Mouse (Mus musculus): Measurements from ENCODE around the gene Tnnt2. TPM values are rescaled to one million over a fixed set of nuclear protein-coding genes. Genes with fewer than 3 reads are reported as not detected.

Tnnt2 gene
- polyA plus RNA-seq (2016; fragmentation: Nextera tagmentation; extraction: Ambion mirVana) = 1.6 and 2.5 TPM in 2 replicates

GRCm38 (mm10) chr1:135835716-135836483 lies at the start of gene Tnnt2:
Gene Tnnt2, plus strand, starts transcription at chr1:135836354.
- 0 out of 2 replicates have a peak, but pooled peaks cover 2% of the 10 kb centered on the region for H3K4me1 ChIP-seq
- no peak within 1 kb of the TSS for H3K9ac ChIP-seq (replicated peaks)
- H3K4me2 ChIP-seq (replicated peaks) = no peak within 1 kb of the TSS
- no peak within 1 kb of the TSS for H3K27ac ChIP-seq (replicated peaks)
- WGBS = 54% methylated on average over 9 of the region's 9 CpGs
- H3K27me3 ChIP-seq = peaks cover 16% of the 10 kb centered on the region; the same call in 1 of the 2 replicates
- ATAC-seq (ENCODE audit: low FRiP score, low read depth) = no peak
- no peaks in the 10 kb centered on the region for H3K36me3 ChIP-seq
- H3K9me3 ChIP-seq = no peaks in the 10 kb centered on the region
- no peak within 1 kb of the TSS for H3K4me3 ChIP-seq

DNA sequence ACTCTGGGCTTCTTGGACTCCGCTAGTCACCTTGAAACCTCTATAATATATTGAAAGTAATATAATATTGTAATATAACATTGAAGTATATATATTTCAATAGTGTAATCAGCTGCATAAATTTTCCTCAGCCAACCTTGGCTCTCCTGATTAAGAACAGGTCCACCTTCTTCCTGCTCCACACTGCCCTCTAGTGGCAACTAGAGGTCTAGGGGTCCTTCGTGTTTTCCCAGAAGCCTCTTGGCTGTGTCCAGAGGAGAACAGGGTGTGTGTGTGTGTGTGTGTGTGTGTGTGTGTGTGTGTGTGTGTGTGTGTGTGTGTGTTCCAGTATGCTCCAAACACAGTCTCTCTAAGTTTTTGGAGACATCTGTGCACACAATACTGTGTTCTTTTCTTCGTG lies 48.4 kb upstream of the Tnnt2 start:
- WGBS = 45% methylated on average over 3 of the region's 3 CpGs
- H3K36me3 ChIP-seq = no peaks in the 10 kb centered on the region
- no peaks in the 10 kb centered on the region for H3K4me1 ChIP-seq
- no peak overlapping the region for H3K4me3 ChIP-seq
- no peaks in the 10 kb centered on the region for H3K9me3 ChIP-seq
- peaks cover 22% of the 10 kb centered on the region for H3K27me3 ChIP-seq
- ATAC-seq (ENCODE audit: low FRiP score, low read depth) = no peak; the same call in 1 of the 2 replicates
- H3K9ac ChIP-seq (replicated peaks) = no peak overlapping the region
- H3K4me2 ChIP-seq (replicated peaks) = no peak overlapping the region
- H3K27ac ChIP-seq (replicated peaks) = no peak overlapping the region

DNA sequence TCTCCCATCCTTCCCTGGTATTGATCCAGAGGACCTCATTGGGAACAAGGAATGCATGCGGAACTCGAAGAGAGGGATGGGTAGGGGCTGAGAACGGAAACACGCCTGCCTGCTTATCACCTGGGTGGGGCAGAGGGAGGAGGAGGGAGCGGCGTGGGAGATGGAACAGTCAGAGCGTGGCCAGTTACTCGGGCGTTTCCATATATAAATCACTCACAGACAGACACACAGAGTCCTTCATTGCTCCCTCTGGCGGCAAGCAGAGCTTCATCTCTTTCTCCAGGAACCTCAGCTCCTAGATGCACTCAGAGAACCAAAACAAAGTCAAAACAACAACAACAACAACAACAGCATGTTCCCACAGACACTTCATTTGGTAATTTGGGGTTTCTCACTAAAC lies 47.4 kb upstream of the Tnnt2 start:
- no peak overlapping the region for H3K4me3 ChIP-seq

DNA sequence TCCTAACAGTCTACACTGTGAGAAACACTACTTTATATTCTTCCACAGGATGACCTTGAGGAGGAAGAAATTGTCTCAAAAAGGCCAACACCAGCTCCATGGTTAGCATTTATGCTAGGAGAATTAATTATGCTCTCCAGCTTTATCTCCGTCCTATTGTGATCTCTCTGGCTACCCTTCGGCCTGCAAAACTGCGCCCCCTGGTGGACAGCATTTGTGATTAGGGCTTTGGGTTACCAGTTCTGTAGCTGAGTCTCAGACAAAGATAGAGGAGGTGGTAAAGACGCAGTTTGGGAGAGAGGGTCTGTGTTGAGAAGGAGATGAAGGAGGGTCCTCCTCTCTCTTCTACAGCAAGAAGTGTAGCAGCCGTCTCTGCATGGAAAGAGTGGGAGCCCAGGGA lies 46.3 kb upstream of the Tnnt2 start:
- peaks cover 16% of the 10 kb centered on the region for H3K4me1 ChIP-seq
- H3K27me3 ChIP-seq = peaks cover 36% of the 10 kb centered on the region
- H3K36me3 ChIP-seq = no peaks in the 10 kb centered on the region
- no peak overlapping the region for H3K27ac ChIP-seq (replicated peaks)
- 8% methylated on average over 5 of the region's 5 CpGs for WGBS
- 0 out of 2 replicates have a peak, but pooled peaks have one; percentile 25 for ATAC-seq (ENCODE audit: low FRiP score, low read depth)
- H3K9me3 ChIP-seq = no peaks in the 10 kb centered on the region
- no peak overlapping the region for H3K9ac ChIP-seq (replicated peaks)
- no peak overlapping the region for H3K4me2 ChIP-seq (replicated peaks)
- no peak overlapping the region for H3K4me3 ChIP-seq

More for the DNA sequence above, 47.4 kb upstream of the Tnnt2 start:
- Histone ChIP-seq H3K4me2 (replicated peaks) (no peak overlapping the region), H3K4me1 (peaks cover 6% of the 10 kb centered on the region), H3K9ac (replicated peaks) (no peak overlapping the region), H3K27me3 (peaks cover 31% of the 10 kb centered on the region), H3K36me3 (no peaks in the 10 kb centered on the region), H3K27ac (replicated peaks) (no peak overlapping the region), H3K9me3 (no peaks in the 10 kb centered on the region)
- 56% methylated on average over 10 of the region's 10 CpGs for WGBS
- ATAC-seq (ENCODE audit: low FRiP score, low read depth) = no peak

GRCm38 (mm10) chr1:135792143-135792939 lies 43.8 kb upstream of the Tnnt2 start:
- Histone ChIP-seq H3K27me3 (peaks cover 51% of the 10 kb centered on the region), H3K4me1 (peaks cover 19% of the 10 kb centered on the region), H3K36me3 (no peaks in the 10 kb centered on the region), H3K9ac (replicated peaks) (no peak overlapping the region), H3K4me2 (replicated peaks) (no peak overlapping the region), H3K9me3 (no peaks in the 10 kb centered on the region), H3K4me3 (no peak overlapping the region), H3K27ac (replicated peaks) (no peak overlapping the region)
- ATAC-seq (ENCODE audit: low FRiP score, low read depth) = no peak
- WGBS = 60% methylated on average over 13 of the region's 13 CpGs

- no peak for ATAC-seq (ENCODE audit: low FRiP score, low read depth)
- no peak overlapping the region for H3K27ac ChIP-seq (replicated peaks)
- 20% methylated on average over 27 of the region's 27 CpGs for WGBS
- no peaks in the 10 kb centered on the region for H3K36me3 ChIP-seq
- peak overlapping the region; percentile 45 for H3K4me2 ChIP-seq (replicated peaks)
- H3K9me3 ChIP-seq = no peaks in the 10 kb centered on the region
- peak overlapping the region; percentile 16; the same call in 1 of the 2 replicates for H3K4me3 ChIP-seq
- H3K4me1 ChIP-seq = peaks cover 19% of the 10 kb centered on the region
- H3K27me3 ChIP-seq = peaks cover 51% of the 10 kb centered on the region
- no peak overlapping the region for H3K9ac ChIP-seq (replicated peaks)
Measured at GRCm38 (mm10) chr1:135793370-135794215, 42.6 kb upstream of the Tnnt2 start.

GRCm38 (mm10) chr1:135794216-135795134 lies 41.7 kb upstream of the Tnnt2 start:
- Histone ChIP-seq H3K36me3 (no peaks in the 10 kb centered on the region), H3K9me3 (no peaks in the 10 kb centered on the region), H3K27me3 (peaks cover 51% of the 10 kb centered on the region), H3K4me3 (0 out of 2 replicates have a peak overlapping the region, but pooled peaks have one; percentile 16), H3K27ac (replicated peaks) (no peak overlapping the region), H3K4me2 (replicated peaks) (peak overlapping the region; percentile 45), H3K9ac (replicated peaks) (no peak overlapping the region), H3K4me1 (peaks cover 19% of the 10 kb centered on the region)
- WGBS = 29% methylated on average over 20 of the region's 20 CpGs
- peak; percentile 66 for ATAC-seq (ENCODE audit: low FRiP score, low read depth)

DNA sequence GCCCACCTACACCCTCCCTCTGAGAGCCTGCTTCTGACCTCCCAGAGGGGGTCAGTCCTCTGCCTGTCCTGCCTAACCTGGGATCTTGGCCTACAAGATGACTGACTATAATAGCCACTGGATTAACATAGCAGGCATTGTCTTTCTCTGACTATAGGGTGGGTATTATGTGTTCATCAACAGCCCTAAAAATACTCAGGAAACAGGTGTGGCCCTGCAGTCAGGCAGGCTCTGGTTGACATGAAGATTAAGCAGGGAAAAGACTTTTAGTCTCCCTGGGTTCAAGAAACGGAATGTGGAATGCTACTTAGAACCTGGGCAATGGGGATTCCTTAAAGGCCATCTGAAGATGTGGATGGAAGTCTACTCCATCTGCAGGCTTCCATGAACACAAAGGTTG lies 37.7 kb upstream of the Tnnt2 start:
- Histone ChIP-seq H3K27ac (replicated peaks) (no peak overlapping the region), H3K27me3 (peaks cover 23% of the 10 kb centered on the region), H3K4me1 (peaks cover 24% of the 10 kb centered on the region), H3K4me2 (replicated peaks) (no peak overlapping the region), H3K4me3 (no peak overlapping the region), H3K9me3 (no peaks in the 10 kb centered on the region), H3K9ac (replicated peaks) (no peak overlapping the region), H3K36me3 (no peaks in the 10 kb centered on the region)
- ATAC-seq (ENCODE audit: low FRiP score, low read depth) = no peak
- WGBS = 76% methylated on average over 1 of the region's 1 CpGs

DNA sequence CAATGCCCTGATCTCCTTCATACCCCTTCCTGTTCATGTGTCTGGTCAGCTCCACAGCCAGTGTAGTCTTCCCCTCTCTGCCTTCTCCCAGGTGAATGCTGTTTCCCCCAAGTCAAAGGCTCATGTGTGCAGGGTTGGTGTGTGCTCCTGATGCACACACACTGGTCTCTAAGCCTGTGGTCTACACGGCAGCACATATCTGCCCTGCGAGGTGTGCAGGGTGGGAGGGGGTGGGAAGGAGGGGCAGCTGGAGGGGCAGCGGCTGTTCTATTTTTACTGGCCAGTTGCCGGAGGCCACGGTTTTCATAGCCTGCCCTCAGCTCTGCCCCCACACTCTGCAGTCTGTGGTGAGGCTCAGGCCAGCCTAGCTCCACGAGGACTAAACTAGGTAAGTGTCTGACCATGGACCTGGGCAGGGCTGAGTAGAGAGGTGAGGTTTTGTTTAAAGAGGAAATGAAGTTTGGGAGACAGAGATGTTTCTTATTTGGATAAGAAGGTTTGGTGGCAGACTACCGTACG lies 37.0 kb upstream of the Tnnt2 start:
- WGBS = 80% methylated on average over 8 of the region's 8 CpGs
- no peak overlapping the region for H3K27ac ChIP-seq (replicated peaks)
- ATAC-seq (ENCODE audit: low FRiP score, low read depth) = no peak

DNA sequence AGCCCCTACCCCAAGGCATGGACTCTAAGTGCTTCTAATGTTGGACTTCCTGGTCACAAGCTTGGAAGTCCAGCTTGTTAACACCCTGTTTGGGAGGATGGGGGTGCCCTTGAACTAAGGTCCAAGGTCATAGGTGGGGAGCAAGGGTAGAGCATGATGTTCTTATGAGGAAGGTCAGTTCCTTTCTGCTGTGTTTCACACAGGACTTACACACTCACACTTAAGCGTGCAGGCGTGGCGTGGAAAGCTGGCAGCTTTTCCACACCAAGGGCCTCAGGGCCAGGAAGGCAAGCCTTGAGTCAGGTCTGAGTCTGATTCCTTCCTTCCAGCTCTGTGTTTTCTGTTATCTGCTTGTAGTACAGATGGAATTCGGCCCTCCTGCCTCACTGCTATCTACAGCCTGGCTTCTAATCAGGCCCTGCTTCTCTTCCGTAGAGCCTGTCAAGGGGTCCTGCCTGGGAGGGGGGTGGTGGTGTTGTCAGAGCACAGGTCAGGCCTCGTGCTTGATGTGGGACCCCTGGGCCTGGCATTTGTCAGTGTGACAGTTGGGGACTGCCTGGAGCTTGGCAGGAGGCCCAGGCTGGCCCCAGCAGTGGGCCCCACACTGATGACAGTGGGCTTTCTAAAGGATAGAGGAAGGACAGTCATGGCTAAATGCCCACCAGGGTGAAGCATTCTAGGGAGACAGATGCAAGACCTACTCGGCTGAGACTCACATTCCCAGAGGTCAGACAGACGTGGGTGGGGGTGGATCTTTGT lies 35.8 kb upstream of the Tnnt2 start:
- Histone ChIP-seq H3K4me3 (no peak overlapping the region), H3K27ac (replicated peaks) (no peak overlapping the region), H3K9ac (replicated peaks) (no peak overlapping the region), H3K9me3 (no peaks in the 10 kb centered on the region), H3K4me1 (peaks cover 9% of the 10 kb centered on the region; the same call in 1 of the 2 replicates), H3K27me3 (peaks cover 15% of the 10 kb centered on the region), H3K36me3 (no peaks in the 10 kb centered on the region), H3K4me2 (replicated peaks) (no peak overlapping the region)
- WGBS = 58% methylated on average over 8 of the region's 8 CpGs
- no peak for ATAC-seq (ENCODE audit: low FRiP score, low read depth)

More for the DNA sequence above, 37.0 kb upstream of the Tnnt2 start:
- Histone ChIP-seq H3K9me3 (no peaks in the 10 kb centered on the region), H3K36me3 (no peaks in the 10 kb centered on the region), H3K4me2 (replicated peaks) (no peak overlapping the region), H3K27me3 (peaks cover 23% of the 10 kb centered on the region), H3K4me3 (no peak overlapping the region), H3K9ac (replicated peaks) (no peak overlapping the region), H3K4me1 (peaks cover 18% of the 10 kb centered on the region; the same call in 1 of the 2 replicates)

Measured in midbrain, embryonic 12.5 days (tissue).